Mouse (Mus musculus): ENCODE measurements at regions not wholly inside any gene's neighbourhood (a gene's known extent, or its start where the extent isn't known, plus 50 kb on each side); places are given as distances from the start of the nearest gene placed in this dataset.

- DNase-seq (ENCODE audit: low spot score), result no peak
Observed at GRCm38 (mm10) chr6:147315207-147315606, 51.2 kb upstream of the Pthlh start.
